11 mouse cellular contexts compared by ENCODE assay signal in genomic region chr5:112597876-112598275, GRCm38 (mm10). TPM values are rescaled to one million over a fixed set of nuclear protein-coding genes. Genes with fewer than 3 reads are reported as not detected.
A peak's percentile ranks its signal among the peaks of the same experiment; 100 is the strongest.
DNase-seq lines count a peak whose midpoint lies in the region; ATAC-seq lines count a peak whose summit lies in the region.
"Had no signal": no experiment of that assay in that cellular context is flagged by ENCODE, and none has a peak within 500 bp of the region (broad histone marks: within the 10 kb centered on the region; RNA-seq: fewer than 3 reads in every experiment).

No protein-coding gene starts in this region.

- H3K9me3 ChIP-seq in hindbrain, embryonic 13.5 days: no peaks in the 10 kb centered on the region
- no peaks in the 10 kb centered on the region for H3K9me3 ChIP-seq in hindbrain, embryonic 11.5 days (ENCODE audit: control insufficient read depth, low read length)
- H3K9me3 ChIP-seq: embryonic facial prominence, embryonic 13.5 days had no signal

- DNase-seq in hindbrain, embryonic 11.5 days (ENCODE audit: low spot score): no peak
- peak; percentile 27 to 64 for DNase-seq in adrenal gland, postnatal 36 days
- peak; percentile 72 to 90 for DNase-seq in cerebellum, postnatal 4 days (ENCODE audit: low spot score in 2 of 2)
- peak; percentile 30 to 57 for DNase-seq in kidney, postnatal 4 days
- no peak for DNase-seq in thymus, postnatal 4 days

- H3K4me1 ChIP-seq in hindbrain, embryonic 13.5 days (replicated peaks): peaks cover 31% of the 10 kb centered on the region
- H3K4me1 ChIP-seq in hindbrain, embryonic 11.5 days (replicated peaks; ENCODE audit: control insufficient read depth, insufficient read depth, low read length): peaks cover 2% of the 10 kb centered on the region; the same call in 1 of the 2 replicates

- 77% methylated on average over 6 of the region's 6 CpGs for WGBS in hindbrain, embryonic 13.5 days
- WGBS in hindbrain, embryonic 11.5 days: 91% methylated on average over 6 of the region's 6 CpGs

- no peak overlapping the region for H3K4me3 ChIP-seq in hindbrain, embryonic 13.5 days
- H3K4me3 ChIP-seq in hindbrain, embryonic 11.5 days (ENCODE audit: low read depth, low read length): no peak overlapping the region
- H3K4me3 ChIP-seq: embryonic facial prominence, embryonic 13.5 days had no signal

- peak; percentile 53; the same call in 1 of the 2 replicates for ATAC-seq in hindbrain, embryonic 13.5 days (ENCODE audit: low FRiP score)
- no peak for ATAC-seq in hindbrain, embryonic 11.5 days (ENCODE audit: low FRiP score)
- no peak for ATAC-seq in megakaryocyte-erythroid progenitor cell, adult 5-6 weeks (replicated peaks; ENCODE audit: low FRiP score, low TSS enrichment, poor library complexity, severe bottlenecking)
- no peak for ATAC-seq in granulocyte monocyte progenitor cell, adult 5-6 weeks (replicated peaks; ENCODE audit: poor library complexity, severe bottlenecking)

- no peaks in the 10 kb centered on the region for H3K36me3 ChIP-seq in hindbrain, embryonic 13.5 days
- H3K36me3 ChIP-seq in hindbrain, embryonic 11.5 days (ENCODE audit: control insufficient read depth, insufficient read depth, low read length): no peaks in the 10 kb centered on the region
- H3K36me3 ChIP-seq: embryonic facial prominence, embryonic 13.5 days; G1E had no signal

- no peak overlapping the region for H3K4me2 ChIP-seq in hindbrain, embryonic 13.5 days
- no peak overlapping the region for H3K4me2 ChIP-seq in hindbrain, embryonic 11.5 days (replicated peaks; ENCODE audit: low read depth, low read length)
- H3K4me2 ChIP-seq: embryonic facial prominence, embryonic 13.5 days had no signal

- H3K27ac ChIP-seq in hindbrain, embryonic 13.5 days: peak overlapping the region; percentile 44
- no peak overlapping the region for H3K27ac ChIP-seq in hindbrain, embryonic 11.5 days (ENCODE audit: low read depth, low read length)
- H3K27ac ChIP-seq: embryonic facial prominence, embryonic 13.5 days; kidney, postnatal 0 days had no signal

- peaks cover 3% of the 10 kb centered on the region; the same call in 1 of the 2 replicates for H3K27me3 ChIP-seq in hindbrain, embryonic 13.5 days
- no peaks in the 10 kb centered on the region for H3K27me3 ChIP-seq in hindbrain, embryonic 11.5 days (ENCODE audit: control insufficient read depth, insufficient read depth, low read length)
- H3K27me3 ChIP-seq: embryonic facial prominence, embryonic 13.5 days had no signal

- no peak overlapping the region for H3K9ac ChIP-seq in hindbrain, embryonic 13.5 days
- no peak overlapping the region for H3K9ac ChIP-seq in hindbrain, embryonic 11.5 days (ENCODE audit: low read depth, low read length)
- H3K9ac ChIP-seq: embryonic facial prominence, embryonic 13.5 days had no signal

RNA-seq across cellular contexts. Expression of gene Sez6l, which starts 20.9 kb away (rescaled TPM):
- polyA plus RNA-seq in hindbrain, embryonic 13.5 days (2015; fragmentation: Nextera tagmentation; extraction: Ambion mirVana): 28.4 and 32.5 TPM in 2 replicates
- polyA plus RNA-seq in hindbrain, embryonic 11.5 days (2014; fragmentation: Nextera tagmentation; extraction: Ambion mirVana): 4.9 and 5.1 TPM in 2 replicates
- total RNA-seq in adrenal gland, postnatal 36 days (2021): 1 to 10 TPM; 3.6 to 8.7 TPM
- total RNA-seq in megakaryocyte-erythroid progenitor cell, adult 5-6 weeks (2014; fragmentation: Nextera tagmentation): not detected in 2 replicates
- not detected in 2 replicates for total RNA-seq in megakaryocyte-erythroid progenitor cell, adult 5-6 weeks (2017)
- total RNA-seq in granulocyte monocyte progenitor cell, adult 5-6 weeks (2014; fragmentation: Nextera tagmentation): not detected in 2 replicates
- total RNA-seq in granulocyte monocyte progenitor cell, adult 5-6 weeks (2017): not detected in 2 replicates
- polyA plus RNA-seq: G1E had no signal

Comparison
In these comparisons a context has a peak if more than half of its experiments do, and no peak if none do; other contexts are left out.
1. DNase-seq: peak in adrenal gland, postnatal 36 days (2 of 2), cerebellum, postnatal 4 days (2 of 2) and kidney, postnatal 4 days (2 of 2); none in hindbrain, embryonic 11.5 days (single experiment) and thymus, postnatal 4 days (single experiment).
2. RNA of gene Sez6l, which starts 20.9 kb away (total RNA-seq): 3.6 to 8.7 TPM in adrenal gland, postnatal 36 days; not detected in megakaryocyte-erythroid progenitor cell, adult 5-6 weeks and not detected in granulocyte monocyte progenitor cell, adult 5-6 weeks; every median in the first group is over 4 times any median in the second.